Mouse (Mus musculus) MEL (cell line): ENCODE measurements around the gene Tox2. TPM values are rescaled to one million over a fixed set of nuclear protein-coding genes. Genes with fewer than 3 reads are reported as not detected.
A peak's percentile ranks its signal among the peaks of the same experiment; 100 is the strongest.

Experiments used
- DNase-seq: peaks from one replicate; pipeline ENCODE4 v3.0.0; 2011; ENCODE audit warnings: low read depth, low spot score
- H3K27ac ChIP-seq: 2 replicates; pipeline ENCODE4 v1.5.1; 2012; ENCODE audit warnings: low read depth, mild to moderate bottlenecking, control low read depth, low read length, moderate library complexity; ENCODE audit not compliant: control insufficient read depth
- H3K27me3 ChIP-seq, 2 experiments: fragments of 150-350 bp in 1 of 2; sonication (generic) in 1 of 2; 2 replicates each; pipeline ENCODE4 v1.6.1; 2012; ENCODE audit warnings: low read length in 2 of 2, mild to moderate bottlenecking in 2 of 2, improper control_type of control experiment in 1 of 2, moderate library complexity in 1 of 2; ENCODE audit not compliant: insufficient read depth in 2 of 2, control insufficient read depth in 1 of 2
- H3K36me3 ChIP-seq, 2 experiments: 2 replicates each; pipeline ENCODE4 v1.6.1; 2012 to 2014; ENCODE audit warnings: low read length in 2 of 2, improper control_type of control experiment in 1 of 2, inconsistent platforms in 1 of 2, mild to moderate bottlenecking in 1 of 2; ENCODE audit not compliant: insufficient read depth in 2 of 2, control insufficient read depth in 1 of 2
- H3K4me1 ChIP-seq, 2 experiments: fragments of 150-350 bp in 1 of 2; sonication (generic) in 1 of 2; 2 replicates each; pipeline ENCODE4 v1.6.1; 2012; ENCODE audit warnings: low read length in 2 of 2, improper control_type of control experiment in 1 of 2, mild to moderate bottlenecking in 1 of 2; ENCODE audit not compliant: insufficient read depth in 2 of 2, control insufficient read depth in 1 of 2
- H3K4me3 ChIP-seq, 2 experiments: fragments of 150-350 bp in 1 of 2; sonication (generic) in 1 of 2; 2 replicates each; pipeline ENCODE4 v1.5.1; 2012; ENCODE audit warnings: low read depth in 2 of 2, low read length in 2 of 2, mild to moderate bottlenecking in 2 of 2, moderate library complexity in 2 of 2, control low read depth in 1 of 2, improper control_type of control experiment in 1 of 2; ENCODE audit not compliant: control insufficient read depth in 1 of 2, insufficient read depth in 1 of 2
- H3K79me2 ChIP-seq: 2 replicates; pipeline ENCODE4 v1.6.1; 2012; ENCODE audit warnings: mild to moderate bottlenecking, low read length, moderate library complexity; ENCODE audit not compliant: control insufficient read depth, poor library complexity, insufficient read depth
- H3K9ac ChIP-seq: 2 replicates; pipeline ENCODE4 v1.6.1; 2012; ENCODE audit warnings: low read depth, mild to moderate bottlenecking, control low read depth, low read length, moderate library complexity; ENCODE audit not compliant: control insufficient read depth, poor library complexity, severe bottlenecking
- H3K9me3 ChIP-seq: fragments of 150-350 bp; sonication (generic); replicated peaks from 2 replicates; pipeline ENCODE4 v1.6.1; 2012; ENCODE audit warnings: mild to moderate bottlenecking, low read length, improper control_type of control experiment, moderate library complexity; ENCODE audit not compliant: insufficient read depth
- CTCF ChIP-seq, 3 experiments: IDR thresholded peaks in 2 of 3; conservative IDR thresholded peaks in 1 of 3; 2 replicates each; pipeline ENCODE4 v1.5.1; 2011 to 2012; ENCODE audit warnings: low read length in 3 of 3, low read depth in 2 of 3, mild to moderate bottlenecking in 2 of 3, improper control_type of control experiment in 1 of 3, inconsistent platforms in 1 of 3, mixed read lengths in 1 of 3, moderate library complexity in 1 of 3; ENCODE audit not compliant: control insufficient read depth in 1 of 3, insufficient read depth in 1 of 3, poor library complexity in 1 of 3, severe bottlenecking in 1 of 3
- ELF1 ChIP-seq: IDR thresholded peaks from 2 replicates; pipeline ENCODE4 v1.6.1; 2014; ENCODE audit warnings: low read depth, mild to moderate bottlenecking, inconsistent platforms, low read length, improper control_type of control experiment, moderate library complexity
- EP300 ChIP-seq, 2 experiments: IDR thresholded peaks; 2 replicates each; pipeline ENCODE4 v1.6.1; 2011; ENCODE audit warnings: improper control_type of control experiment in 2 of 2, low read length in 2 of 2, low read depth in 1 of 2, mild to moderate bottlenecking in 1 of 2
- ETS1 ChIP-seq: IDR thresholded peaks from 2 replicates; pipeline ENCODE4 v1.6.1; 2012; ENCODE audit warnings: low read depth, mild to moderate bottlenecking, inconsistent platforms, low read length, improper control_type of control experiment, moderate library complexity
- GABPA ChIP-seq: IDR thresholded peaks from 2 replicates; pipeline ENCODE4 v1.6.1; 2012; ENCODE audit warnings: low read depth, mild to moderate bottlenecking, inconsistent platforms, low read length, improper control_type of control experiment, moderate library complexity
- GATA1 ChIP-seq: IDR thresholded peaks from 2 replicates; pipeline ENCODE4 v1.6.1; 2011; ENCODE audit warnings: low read depth, low read length, improper control_type of control experiment
- KAT2A ChIP-seq: conservative IDR thresholded peaks from 2 replicates; pipeline ENCODE4 v1.6.1; 2012; ENCODE audit warnings: low read depth, low read length, improper control_type of control experiment, inconsistent platforms
- MAFK ChIP-seq: IDR thresholded peaks from 2 replicates; pipeline ENCODE4 v1.6.1; 2011; ENCODE audit warnings: low read depth, mild to moderate bottlenecking, low read length, improper control_type of control experiment, borderline replicate concordance
- MXI1 ChIP-seq: IDR thresholded peaks from 2 replicates; pipeline ENCODE4 v1.6.1; 2011; ENCODE audit warnings: mild to moderate bottlenecking, low read depth, low read length, improper control_type of control experiment
- MYB ChIP-seq: IDR thresholded peaks from 2 replicates; pipeline ENCODE4 v1.6.1; 2011; ENCODE audit warnings: mild to moderate bottlenecking, low read depth, low read length, improper control_type of control experiment
- MYC ChIP-seq: IDR thresholded peaks from 2 replicates; pipeline ENCODE4 v1.6.1; 2011; ENCODE audit warnings: low read depth, mild to moderate bottlenecking, low read length, improper control_type of control experiment, moderate library complexity
- NRF1 ChIP-seq: IDR thresholded peaks from 2 replicates; pipeline ENCODE4 v1.6.1; 2014; ENCODE audit warnings: low read depth, mild to moderate bottlenecking, inconsistent platforms, low read length, improper control_type of control experiment, moderate library complexity; ENCODE audit not compliant: poor library complexity, insufficient read depth, severe bottlenecking
- POLR2A ChIP-seq, 2 experiments: IDR thresholded peaks; 2 replicates each; pipeline ENCODE4 v1.6.1; 2011 to 2012; ENCODE audit warnings: low read length in 2 of 2, mild to moderate bottlenecking in 2 of 2, control low read depth in 1 of 2, improper control_type of control experiment in 1 of 2, low read depth in 1 of 2, moderate library complexity in 1 of 2; ENCODE audit not compliant: control insufficient read depth in 1 of 2, insufficient read depth in 1 of 2, poor library complexity in 1 of 2
- POLR2AphosphoS2 ChIP-seq: IDR thresholded peaks from 2 replicates; pipeline ENCODE4 v1.6.1; 2011; ENCODE audit warnings: low read length, improper control_type of control experiment
- RAD21 ChIP-seq: IDR thresholded peaks from 2 replicates; pipeline ENCODE4 v1.6.1; 2011; ENCODE audit warnings: mild to moderate bottlenecking, low read depth, low read length, improper control_type of control experiment
- RCOR1 ChIP-seq: IDR thresholded peaks from 2 replicates; pipeline ENCODE4 v1.6.1; 2012; ENCODE audit warnings: low read depth, mild to moderate bottlenecking, inconsistent platforms, low read length, improper control_type of control experiment
- SMC3 ChIP-seq: IDR thresholded peaks from 2 replicates; pipeline ENCODE4 v1.6.1; 2011; ENCODE audit warnings: low read depth, low read length, improper control_type of control experiment
- TAL1 ChIP-seq: IDR thresholded peaks from 2 replicates; pipeline ENCODE4 v1.6.1; 2012; ENCODE audit warnings: mild to moderate bottlenecking, inconsistent platforms, low read length, moderate library complexity, mixed read lengths
- TBP ChIP-seq: IDR thresholded peaks from 2 replicates; pipeline ENCODE4 v1.8.0; 2011; ENCODE audit warnings: low read depth, low read length, improper control_type of control experiment
- TCF12 ChIP-seq: IDR thresholded peaks from 2 replicates; pipeline ENCODE4 v1.6.1; 2014; ENCODE audit warnings: low read depth, mild to moderate bottlenecking, inconsistent platforms, low read length, improper control_type of control experiment, moderate library complexity
- UBTF ChIP-seq: IDR thresholded peaks from 2 replicates; pipeline ENCODE4 v1.6.1; 2012; ENCODE audit warnings: low read depth, mild to moderate bottlenecking, inconsistent platforms, low read length, improper control_type of control experiment, moderate library complexity, borderline replicate concordance; ENCODE audit not compliant: insufficient read depth
- USF1 ChIP-seq: IDR thresholded peaks from 2 replicates; pipeline ENCODE4 v1.6.1; 2014; ENCODE audit warnings: low read depth, mild to moderate bottlenecking, inconsistent platforms, low read length, improper control_type of control experiment, moderate library complexity
- ZMIZ1 ChIP-seq: IDR thresholded peaks from 2 replicates; pipeline ENCODE4 v1.6.1; 2012; ENCODE audit warnings: low read depth, mild to moderate bottlenecking, inconsistent platforms, low read length, improper control_type of control experiment, moderate library complexity
- ZNF384 ChIP-seq: IDR thresholded peaks from 2 replicates; pipeline ENCODE4 v1.6.1; 2012; ENCODE audit warnings: low read depth, mild to moderate bottlenecking, inconsistent platforms, low read length, improper control_type of control experiment
- polyA plus RNA-seq, 2 experiments: library from polyadenylated mRNA; stranded (reverse) in 1 of 2; unstranded in 1 of 2; fragments of >175 nt in 1 of 2; fragments of >200 nt in 1 of 2; gene quantifications; 2 replicates each; pipeline versions ENCODE4 v1.2.1 to v1.2.4; 2012; ENCODE audit warnings: low replicate concordance in 2 of 2, low read depth in 1 of 2; ENCODE audit not compliant: insufficient read length in 2 of 2, insufficient read depth in 1 of 2, missing spikeins in 1 of 2
- total RNA-seq: library from RNA; depleted of rRNA; stranded (reverse); fragments of 300-350 nt; gene quantifications from 2 replicates; pipeline ENCODE4 v1.2.3, GENCODE M21; 2012

The Tox2 gene
- total and polyA plus RNA-seq, 3 experiments = not detected

DNA sequence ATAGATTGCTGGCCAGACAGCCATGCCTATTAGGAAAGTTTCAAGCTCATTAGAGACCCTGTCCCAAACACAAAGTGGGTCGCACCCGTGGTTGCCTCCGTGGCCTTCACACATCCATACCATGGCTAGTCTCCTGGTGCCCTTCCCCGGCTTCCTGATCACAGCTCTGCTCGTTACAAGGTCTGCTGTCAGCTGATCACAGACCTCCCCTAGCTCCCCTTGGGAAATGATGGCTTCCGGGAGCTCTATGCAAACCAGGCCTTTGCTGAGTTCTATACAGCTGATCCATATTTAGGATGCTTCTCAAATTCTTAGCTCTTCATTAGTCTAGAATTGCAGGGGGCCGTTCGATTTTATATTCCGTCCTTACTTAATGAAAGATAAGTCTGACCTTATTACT is 75.1 kb downstream of the Tox2 start:
- no peak overlapping the region for H3K4me3 ChIP-seq
- H3K27me3 ChIP-seq = no peaks in the 10 kb centered on the region
- DNase-seq = no peak

DNA sequence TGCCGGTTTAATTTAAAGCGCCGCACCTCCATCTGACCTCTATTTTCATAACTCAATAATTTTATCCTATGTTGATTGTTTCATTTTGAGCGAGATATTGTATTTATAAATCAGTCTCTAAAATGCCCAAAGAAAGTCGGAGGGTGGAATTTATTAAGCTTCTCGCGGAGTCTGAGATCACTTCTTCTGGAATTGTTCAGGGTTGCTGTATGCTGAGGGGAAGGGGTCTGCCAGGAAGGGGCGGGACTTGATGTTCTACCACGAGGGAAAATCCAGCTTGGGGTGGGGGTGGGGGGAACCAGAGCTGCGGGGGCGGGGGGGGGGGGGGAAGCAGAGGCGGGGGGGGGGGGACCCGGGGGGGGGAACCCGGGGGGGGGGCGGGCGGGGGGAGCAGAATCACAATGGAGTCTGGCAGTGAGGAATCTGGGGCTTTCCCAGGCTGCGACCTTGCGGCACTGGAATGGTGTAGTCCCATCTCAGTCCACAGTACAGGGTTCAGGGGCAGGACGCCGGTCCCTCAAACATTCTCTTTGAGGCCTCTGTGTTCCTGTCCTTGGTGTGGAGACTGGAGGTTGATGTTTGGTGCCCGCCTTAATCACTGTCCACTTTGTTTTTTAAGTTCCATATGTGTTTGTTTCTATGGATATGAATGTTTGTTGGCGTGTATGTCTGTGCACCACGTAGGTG is 77.9 kb downstream of the Tox2 start:
- no peak for TF ChIP-seq UBTF
- TF ChIP-seq TAL1 = no peak
- TF ChIP-seq MXI1 = no peak
- no peak for TF ChIP-seq GATA1
- TF ChIP-seq TCF12 = no peak
- TF ChIP-seq RAD21 = no peak
- TF ChIP-seq TBP = no peak
- no peak for TF ChIP-seq USF1
- no peak for TF ChIP-seq SMC3
- no peak for DNase-seq
- H3K4me3 ChIP-seq = no peak overlapping the region
- peaks cover 0 to 14% of the 10 kb centered on the region in 2 experiments; a peak in 2 of 4 replicates for H3K4me1 ChIP-seq
- H3K9me3 ChIP-seq = no peaks in the 10 kb centered on the region
- H3K9ac ChIP-seq = no peak overlapping the region
- H3K27ac ChIP-seq = no peak overlapping the region
- H3K79me2 ChIP-seq = no peaks in the 10 kb centered on the region
- no peaks in the 10 kb centered on the region for H3K27me3 ChIP-seq
- peaks cover 0 to 2% of the 10 kb centered on the region in 2 experiments; a peak in 2 of 4 replicates for H3K36me3 ChIP-seq

More for the DNA sequence above, 75.1 kb downstream of the Tox2 start:
- Histone ChIP-seq H3K9ac (no peak overlapping the region), H3K27ac (no peak overlapping the region), H3K9me3 (no peaks in the 10 kb centered on the region), H3K4me1 (peaks cover 0 to 3% of the 10 kb centered on the region in 2 experiments; a peak in 2 of 4 replicates), H3K36me3 (no peaks in the 10 kb centered on the region), H3K79me2 (no peaks in the 10 kb centered on the region)
- TF ChIP-seq RCOR1 = no peak

DNA sequence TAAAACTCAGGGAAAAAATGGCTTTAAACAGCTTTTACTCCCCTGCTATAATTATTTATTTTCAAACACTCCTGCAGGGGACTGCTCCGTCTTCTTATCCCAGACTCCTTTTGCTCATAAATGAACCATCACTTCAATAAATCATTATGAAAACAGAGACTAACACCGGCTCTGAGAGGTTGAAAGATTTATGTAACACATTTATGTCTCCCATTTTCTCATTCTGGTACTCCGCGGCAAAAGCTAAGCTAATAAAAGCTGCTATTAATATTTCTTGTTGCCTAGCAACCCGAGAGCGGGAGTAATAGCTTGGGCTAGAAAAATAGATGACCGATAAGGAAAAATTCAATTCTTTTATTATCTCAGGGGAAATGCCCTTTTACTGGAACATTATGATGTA is 81.9 kb downstream of the Tox2 start:
- Histone ChIP-seq H3K36me3 (peaks cover 0 to 2% of the 10 kb centered on the region in 2 experiments; a peak in 2 of 4 replicates), H3K27ac (no peak overlapping the region), H3K4me1 (peaks cover 0 to 14% of the 10 kb centered on the region in 2 experiments; a peak in 2 of 4 replicates), H3K4me3 (no peak overlapping the region), H3K9me3 (no peaks in the 10 kb centered on the region), H3K27me3 (no peaks in the 10 kb centered on the region), H3K9ac (no peak overlapping the region), H3K79me2 (no peaks in the 10 kb centered on the region)
- DNase-seq = peak; percentile 6
- TF ChIP-seq POLR2AphosphoS2 (no peak), SMC3 (no peak), MXI1 (no peak), RAD21 (no peak), CTCF (IDR thresholded peaks at IDR 0.05 in 2 of 3, conservative IDR thresholded peaks at IDR 0.05 in 1 of 3; ENCODE audit: control insufficient read depth in 1 of 3, insufficient read depth in 1 of 3, low read depth in 2 of 3, low read length in 3 of 3, poor library complexity in 1 of 3, severe bottlenecking in 1 of 3) (no peak), GABPA (no peak), UBTF (no peak), MAFK (no peak), ELF1 (no peak), NRF1 (no peak), MYB (no peak), GATA1 (no peak), ETS1 (no peak), POLR2A (IDR thresholded peaks at IDR 0.05; ENCODE audit: control insufficient read depth in 1 of 2, insufficient read depth in 1 of 2, low read depth in 1 of 2, low read length in 2 of 2, poor library complexity in 1 of 2) (no peak), KAT2A (no peak), ZMIZ1 (no peak), MYC (no peak), ZNF384 (no peak), EP300 (IDR thresholded peaks at IDR 0.05; ENCODE audit: low read depth in 1 of 2, low read length in 2 of 2) (no peak)
- TF ChIP-seq, all 39 proteins: peak for 0
